In genomic region chr2:173666876-173667275, GRCm38 (mm10) we compare ENCODE assay signal across 25 mouse cellular contexts. TPM values are rescaled to one million over a fixed set of nuclear protein-coding genes. Genes with fewer than 3 reads are reported as not detected.
"Had no signal": no experiment of that assay in that cellular context is flagged by ENCODE, and none has a peak within 500 bp of the region (broad histone marks: within the 10 kb centered on the region; RNA-seq: fewer than 3 reads in every experiment).

No protein-coding gene starts in this region.

- H3K27me3 ChIP-seq: limb, embryonic 15.5 days; liver, embryonic 12.5 days; megakaryocyte, embryonic 14.5 days; midbrain, embryonic 13.5 days; midbrain, embryonic 15.5 days; neural tube, embryonic 12.5 days; stomach, embryonic 15.5 days had no signal

- ATAC-seq: liver, embryonic 12.5 days; midbrain, embryonic 13.5 days; midbrain, embryonic 15.5 days had no signal

- H3K4me2 ChIP-seq: limb, embryonic 15.5 days; liver, embryonic 12.5 days; lung, embryonic 14.5 days; midbrain, embryonic 11.5 days; midbrain, embryonic 13.5 days; midbrain, embryonic 15.5 days; neural tube, embryonic 12.5 days; stomach, embryonic 15.5 days had no signal

- DNase-seq: lung, embryonic 14.5 days; right cerebral cortex, postnatal 14 days; thymus, adult 2 months; thymus, postnatal 25 days; thymus, postnatal 4 days had no signal

- H3K9me3 ChIP-seq: limb, embryonic 15.5 days; liver, embryonic 12.5 days; megakaryocyte, embryonic 14.5 days; midbrain, embryonic 13.5 days; midbrain, embryonic 15.5 days; neural tube, embryonic 12.5 days; stomach, embryonic 15.5 days had no signal

- H3K9ac ChIP-seq: limb, embryonic 15.5 days; liver, embryonic 12.5 days; liver, embryonic 14.5 days; lung, embryonic 14.5 days; midbrain, embryonic 13.5 days; midbrain, embryonic 15.5 days; neural tube, embryonic 12.5 days; stomach, embryonic 15.5 days had no signal

- H3K4me3 ChIP-seq: limb, embryonic 15.5 days; liver, embryonic 12.5 days; megakaryocyte, embryonic 14.5 days; midbrain, embryonic 13.5 days; midbrain, embryonic 15.5 days; neural tube, embryonic 12.5 days; stomach, embryonic 15.5 days had no signal

- H3K4me1 ChIP-seq: midbrain, embryonic 13.5 days; midbrain, embryonic 15.5 days; neural tube, embryonic 12.5 days had no signal

- H3K27ac ChIP-seq: limb, embryonic 15.5 days; liver, embryonic 12.5 days; liver, embryonic 14.5 days; macrophage; midbrain, embryonic 13.5 days; midbrain, embryonic 15.5 days; neural tube, embryonic 12.5 days; stomach, embryonic 15.5 days; stomach, postnatal 0 days had no signal

RNA-seq across cellular contexts. Expression of gene 1700010B08Rik, which starts 52.3 kb away (rescaled TPM):
- total RNA-seq: liver, adult 2 months; megakaryocyte progenitor cell, adult 5-6 weeks; midbrain, postnatal 0 days; monocyte, adult 5-6 weeks; neutrophil, adult 5-6 weeks had no signal
- polyA plus RNA-seq: limb, embryonic 15.5 days; liver, adult 2 months; liver, embryonic 12.5 days; liver, embryonic 14.5 days; liver, embryonic 16.5 days; lung, embryonic 14.5 days; macrophage; midbrain, embryonic 11.5 days; midbrain, embryonic 13.5 days; midbrain, postnatal 0 days; neural tube, embryonic 12.5 days; neural tube, embryonic 14.5 days; spleen, adult 2 months; stomach, embryonic 15.5 days; stomach, postnatal 0 days; thymus, adult 2 months; urinary bladder, adult 2 months had no signal
